Mouse (Mus musculus) intestine, embryonic 16.5 days (tissue): ENCODE results near the gene Tppp3. TPM values are rescaled to one million over a fixed set of nuclear protein-coding genes. Genes with fewer than 3 reads are reported as not detected.

Experiments used
- ATAC-seq: fragments of 200-750 bp; cut with Nextera tagmentation; 2 replicates; pipeline ENCODE4 v1.8.0; 2017; ENCODE audit warnings: moderate TSS enrichment, moderate library complexity
- H3K27ac ChIP-seq: fragments of 300-500 bp; sonication (generic); 2 replicates; pipeline ENCODE4 v1.5.1; 2014; ENCODE audit warnings: mild to moderate bottlenecking, low read length
- H3K27me3 ChIP-seq: fragments of 300-500 bp; sonication (generic); replicated peaks from 2 replicates; pipeline ENCODE4 v1.6.1; 2014; ENCODE audit warnings: low read length, control low read depth, mixed read lengths; ENCODE audit not compliant: control insufficient read depth, insufficient read depth
- H3K36me3 ChIP-seq: fragments of 300-500 bp; sonication (generic); 2 replicates; pipeline ENCODE4 v1.6.1; 2014; ENCODE audit warnings: low read length, control low read depth; ENCODE audit not compliant: control insufficient read depth, insufficient read depth
- H3K4me1 ChIP-seq: fragments of 300-500 bp; sonication (generic); 2 replicates; pipeline ENCODE4 v1.6.1; 2014; ENCODE audit warnings: low read length, control low read depth, mixed read lengths; ENCODE audit not compliant: control insufficient read depth, insufficient read depth
- H3K4me2 ChIP-seq: fragments of 300-500 bp; sonication (generic); 2 replicates; pipeline ENCODE4 v1.6.1; 2014; ENCODE audit warnings: low read depth, low read length, control low read depth
- H3K4me3 ChIP-seq: fragments of 300-500 bp; sonication (generic); 2 replicates; pipeline ENCODE4 v1.5.1; 2014; ENCODE audit warnings: mild to moderate bottlenecking, low read length
- H3K9ac ChIP-seq: fragments of 300-500 bp; sonication (generic); 2 replicates; pipeline ENCODE4 v1.6.1; 2014; ENCODE audit warnings: low read depth, low read length
- H3K9me3 ChIP-seq: fragments of 300-500 bp; sonication (generic); 2 replicates; pipeline ENCODE4 v1.6.1; 2016; ENCODE audit warnings: low read length, control low read depth; ENCODE audit not compliant: control insufficient read depth
- WGBS: fragments of 180-500 bp; shearing (Covaris S2); extraction: QIAGEN DNeasy Blood & Tissue Kit; methylation state at CpG from one replicate; pipeline ENCODE4 v1.1.7; 2014; 5-methylcytosine and 5-hydroxymethylcytosine counted together
- polyA plus RNA-seq: library from polyadenylated mRNA; unstranded; fragments of >200 nt; fragmentation: Nextera tagmentation; extraction: Ambion mirVana; gene quantifications from 2 replicates; pipeline ENCODE4 v1.2.1, GENCODE M21; 2015

Tppp3 gene
- polyA plus RNA-seq, 1 experiment from 2014 or later = 42.3 TPM

GRCm38 (mm10) chr8:105476628-105477413 is 5.5 kb upstream of the Tppp3 start:
- Histone ChIP-seq H3K4me3 (no peak overlapping the region), H3K27ac (no peak overlapping the region), H3K9me3 (no peaks in the 10 kb centered on the region), H3K36me3 (no peaks in the 10 kb centered on the region), H3K27me3 (no peaks in the 10 kb centered on the region; the same call in 1 of the 2 replicates), H3K9ac (no peak overlapping the region), H3K4me2 (no peak overlapping the region), H3K4me1 (peaks cover 21% of the 10 kb centered on the region)
- WGBS = 48% methylated on average over 25 of the region's 25 CpGs
- ATAC-seq = no peak

DNA sequence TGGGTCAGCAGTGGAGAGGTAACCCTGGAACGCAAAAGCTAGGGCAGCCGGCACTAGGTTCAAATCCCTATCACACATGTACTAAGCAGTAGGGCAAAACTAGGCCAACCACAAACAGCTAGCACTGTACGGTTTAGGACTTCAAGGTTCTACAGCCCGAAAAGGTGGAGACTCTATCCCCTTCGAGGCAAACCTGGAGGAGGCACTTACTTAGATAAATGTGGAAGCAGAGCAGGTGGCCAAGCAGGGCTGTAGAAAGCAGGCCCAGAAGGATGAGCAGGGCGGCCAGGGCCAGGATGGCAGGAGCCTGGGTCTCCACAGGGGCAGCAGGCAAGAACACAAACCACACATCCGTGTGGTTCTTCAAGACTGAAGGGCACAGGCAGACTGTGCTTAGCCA is 4.8 kb upstream of the Tppp3 start:
- Histone ChIP-seq H3K4me3 (no peak overlapping the region), H3K9me3 (no peaks in the 10 kb centered on the region), H3K36me3 (no peaks in the 10 kb centered on the region), H3K9ac (no peak overlapping the region), H3K4me2 (no peak overlapping the region), H3K27ac (no peak overlapping the region), H3K27me3 (no peaks in the 10 kb centered on the region; the same call in 1 of the 2 replicates), H3K4me1 (peaks cover 21% of the 10 kb centered on the region)
- 89% methylated on average over 7 of the region's 7 CpGs for WGBS
- ATAC-seq = no peak

DNA sequence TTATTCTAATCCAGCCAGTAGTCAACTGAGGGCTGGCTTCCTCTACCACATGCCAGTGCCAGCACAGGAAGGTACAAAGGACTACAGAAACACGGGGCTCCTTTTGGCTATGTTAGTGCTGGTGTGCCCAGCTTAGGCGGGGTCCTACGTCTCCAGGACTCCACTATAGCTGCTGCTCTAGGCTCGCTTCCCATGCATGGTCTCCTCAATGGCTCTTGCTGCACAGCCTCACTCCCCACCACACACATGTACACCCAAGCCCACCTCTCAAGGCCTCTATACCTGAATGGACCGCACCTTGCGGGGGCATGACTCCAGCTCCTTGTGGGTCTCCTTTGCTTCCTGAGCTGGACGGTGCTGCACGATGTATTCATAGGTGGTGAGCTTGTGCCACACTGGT is 4.4 kb upstream of the Tppp3 start:
- Histone ChIP-seq H3K4me3 (no peak overlapping the region), H3K9me3 (no peaks in the 10 kb centered on the region), H3K36me3 (no peaks in the 10 kb centered on the region), H3K4me1 (peaks cover 24% of the 10 kb centered on the region), H3K9ac (no peak overlapping the region), H3K27me3 (no peaks in the 10 kb centered on the region; the same call in 1 of the 2 replicates), H3K27ac (no peak overlapping the region), H3K4me2 (no peak overlapping the region)
- no peak for ATAC-seq
- WGBS = 87% methylated on average over 8 of the region's 8 CpGs

GRCm38 (mm10) chr8:105475254-105475653 is 3.9 kb upstream of the Tppp3 start:
- Histone ChIP-seq H3K27ac (no peak overlapping the region), H3K4me2 (no peak overlapping the region), H3K9ac (no peak overlapping the region), H3K4me3 (no peak overlapping the region), H3K4me1 (peaks cover 26% of the 10 kb centered on the region), H3K36me3 (no peaks in the 10 kb centered on the region), H3K27me3 (no peaks in the 10 kb centered on the region; the same call in 1 of the 2 replicates), H3K9me3 (no peaks in the 10 kb centered on the region)
- WGBS = 64% methylated on average over 4 of the region's 4 CpGs
- no peak for ATAC-seq

- no peaks in the 10 kb centered on the region for H3K9me3 ChIP-seq
- H3K27ac ChIP-seq = peak overlapping the region; percentile 28; the same call in 1 of the 2 replicates
- H3K27me3 ChIP-seq = no peaks in the 10 kb centered on the region; the same call in 1 of the 2 replicates
- H3K4me3 ChIP-seq = no peak overlapping the region
- no peak for ATAC-seq
- peaks cover 32% of the 10 kb centered on the region for H3K4me1 ChIP-seq
- no peaks in the 10 kb centered on the region for H3K36me3 ChIP-seq
- H3K9ac ChIP-seq = no peak overlapping the region
- 30% methylated on average over 5 of the region's 5 CpGs for WGBS
- peak overlapping the region; percentile 38 for H3K4me2 ChIP-seq
Measured at GRCm38 (mm10) chr8:105474680-105475079, 3.4 kb upstream of the Tppp3 start.

- ATAC-seq = peak; percentile 56
Measured at GRCm38 (mm10) chr8:105473816-105474606, 2.7 kb upstream of the Tppp3 start.

DNA sequence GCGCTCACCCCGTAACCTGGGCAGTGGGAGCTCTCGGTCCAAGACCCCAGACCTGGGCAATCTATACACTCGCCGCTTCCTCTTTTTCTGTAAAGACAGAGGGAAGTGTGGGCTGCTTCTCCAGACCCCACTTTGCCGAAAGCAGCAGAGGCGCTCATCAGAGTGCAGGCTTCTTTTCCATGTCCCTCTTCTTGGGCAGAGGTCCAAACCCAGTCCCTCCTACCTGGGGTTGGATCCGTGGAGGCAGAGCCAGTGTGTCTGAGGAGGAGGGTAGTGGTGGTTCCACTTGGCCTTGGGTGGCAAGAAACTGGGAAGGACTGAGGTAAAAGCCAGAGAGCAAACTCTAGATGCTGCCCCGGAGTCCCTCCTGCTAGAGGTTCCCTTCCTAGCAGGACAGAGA is 1.7 kb upstream of the Tppp3 start:
- Histone ChIP-seq H3K27ac (no peak overlapping the region), H3K4me2 (no peak overlapping the region), H3K4me3 (no peak overlapping the region), H3K27me3 (no peaks in the 10 kb centered on the region; the same call in 1 of the 2 replicates), H3K9me3 (no peaks in the 10 kb centered on the region), H3K9ac (no peak overlapping the region; the same call in 1 of the 2 replicates), H3K36me3 (no peaks in the 10 kb centered on the region), H3K4me1 (peaks cover 38% of the 10 kb centered on the region)
- ATAC-seq = no peak
- 70% methylated on average over 9 of the region's 9 CpGs for WGBS

More at GRCm38 (mm10) chr8:105473816-105474606, 2.7 kb upstream of the Tppp3 start:
- 31% methylated on average over 17 of the region's 17 CpGs for WGBS
- H3K4me2 ChIP-seq = peak overlapping the region; percentile 38
- H3K27ac ChIP-seq = peak overlapping the region; percentile 35; the same call in 1 of the 2 replicates
- H3K9me3 ChIP-seq = no peaks in the 10 kb centered on the region
- H3K4me1 ChIP-seq = peaks cover 38% of the 10 kb centered on the region
- H3K9ac ChIP-seq = no peak overlapping the region
- no peaks in the 10 kb centered on the region; the same call in 1 of the 2 replicates for H3K27me3 ChIP-seq
- no peaks in the 10 kb centered on the region for H3K36me3 ChIP-seq
- no peak overlapping the region for H3K4me3 ChIP-seq

GRCm38 (mm10) chr8:105472414-105472932 is 1.1 kb upstream of the Tppp3 start:
- Histone ChIP-seq H3K4me1 (peaks cover 38% of the 10 kb centered on the region), H3K9me3 (no peaks in the 10 kb centered on the region), H3K36me3 (no peaks in the 10 kb centered on the region), H3K9ac (no peak overlapping the region; the same call in 1 of the 2 replicates), H3K27ac (no peak overlapping the region), H3K4me3 (no peak overlapping the region), H3K27me3 (no peaks in the 10 kb centered on the region; the same call in 1 of the 2 replicates), H3K4me2 (no peak overlapping the region)
- WGBS = 54% methylated on average over 23 of the region's 23 CpGs
- ATAC-seq = no peak
